Mouse (Mus musculus) midbrain, embryonic 14.5 days (tissue): ENCODE measurements around the gene Ift81. TPM values are rescaled to one million over a fixed set of nuclear protein-coding genes. Genes with fewer than 3 reads are reported as not detected.
"Not testable (repeated sequence)": the region's sequence is repeated elsewhere in the genome, so short reads cannot be mapped to it uniquely, and the experiment has no call there.

ENCODE experiments used
- ATAC-seq: fragments of 200-750 bp; cut with Nextera tagmentation; 2 replicates; pipeline ENCODE4 v1.8.0; 2017; ENCODE audit warnings: moderate number of reproducible peaks, moderate library complexity; ENCODE audit not compliant: low FRiP score, low TSS enrichment
- DNase-seq: peaks from one replicate; pipeline ENCODE4 v3.0.0-alpha.2; 2015
- H3K27ac ChIP-seq: fragments of 300-500 bp; sonication (generic); replicated peaks from 2 replicates; pipeline ENCODE4 v1.5.1; 2014; ENCODE audit warnings: mild to moderate bottlenecking, low read depth, low read length, moderate library complexity
- H3K27me3 ChIP-seq: fragments of 300-500 bp; sonication (generic); 2 replicates; pipeline ENCODE4 v1.6.1; 2014; ENCODE audit warnings: low read length, control low read depth, mixed read lengths; ENCODE audit not compliant: control insufficient read depth, insufficient read depth
- H3K36me3 ChIP-seq: fragments of 300-500 bp; sonication (generic); 2 replicates; pipeline ENCODE4 v1.6.1; 2014; ENCODE audit warnings: low read length, control low read depth; ENCODE audit not compliant: control insufficient read depth, insufficient read depth
- H3K4me1 ChIP-seq: fragments of 300-500 bp; sonication (generic); 2 replicates; pipeline ENCODE4 v1.6.1; 2014; ENCODE audit warnings: mild to moderate bottlenecking, antibody characterized with exemption, low read length, control low read depth; ENCODE audit not compliant: control insufficient read depth, insufficient read depth
- H3K4me2 ChIP-seq: fragments of 300-500 bp; sonication (generic); 2 replicates; pipeline ENCODE4 v1.6.1; 2014; ENCODE audit warnings: mild to moderate bottlenecking, low read length, moderate library complexity
- H3K4me3 ChIP-seq: fragments of 300-500 bp; sonication (generic); replicated peaks from 2 replicates; pipeline ENCODE4 v1.5.1; 2014; ENCODE audit warnings: low read depth, low read length
- H3K9ac ChIP-seq: fragments of 300-500 bp; sonication (generic); replicated peaks from 2 replicates; pipeline ENCODE4 v1.6.1; 2014; ENCODE audit warnings: mild to moderate bottlenecking, low read length, moderate library complexity
- H3K9me3 ChIP-seq: fragments of 300-500 bp; sonication (generic); 2 replicates; pipeline ENCODE4 v1.6.1; 2016; ENCODE audit warnings: low read length, control low read depth, mixed read lengths; ENCODE audit not compliant: control insufficient read depth
- WGBS: fragments of 180-500 bp; shearing (Covaris S2); extraction: QIAGEN DNeasy Blood & Tissue Kit; methylation state at CpG from one replicate; pipeline ENCODE4 v1.1.7; 2014; 5-methylcytosine and 5-hydroxymethylcytosine counted together
- polyA plus RNA-seq: library from polyadenylated mRNA; unstranded; fragments of >200 nt; fragmentation: Nextera tagmentation; extraction: Ambion mirVana; gene quantifications from 2 replicates; pipeline ENCODE4 v1.2.1, GENCODE M21; 2014

Ift81 gene
- polyA plus RNA-seq, 1 experiment from 2014 or later: 64.4 TPM

- WGBS: 84% methylated on average over 8 of the region's 8 CpGs
- no peak for ATAC-seq
Observed at GRCm38 (mm10) chr5:122649264-122649663, 34.9 kb upstream of the Ift81 start.

GRCm38 (mm10) chr5:122647952-122648374 is 33.6 kb upstream of the Ift81 start:
- WGBS: 95% methylated on average over 14 of the region's 14 CpGs
- not testable (repeated sequence) for H3K27ac ChIP-seq, H3K36me3 ChIP-seq, H3K4me1 ChIP-seq, ATAC-seq, DNase-seq, H3K4me3 ChIP-seq, H3K27me3 ChIP-seq, H3K9ac ChIP-seq, H3K4me2 ChIP-seq, H3K9me3 ChIP-seq

More at GRCm38 (mm10) chr5:122649264-122649663, 34.9 kb upstream of the Ift81 start:
- Histone ChIP-seq H3K4me2 (no peak overlapping the region), H3K27me3 (no peaks in the 10 kb centered on the region), H3K4me1 (peaks cover 21% of the 10 kb centered on the region), H3K36me3 (no peaks in the 10 kb centered on the region), H3K4me3 (no peak overlapping the region), H3K9ac (no peak overlapping the region), H3K9me3 (no peaks in the 10 kb centered on the region), H3K27ac (no peak overlapping the region)
- DNase-seq: no peak

GRCm38 (mm10) chr5:122647256-122647924 is 33.1 kb upstream of the Ift81 start:
- no peak overlapping the region for H3K9ac ChIP-seq

DNA sequence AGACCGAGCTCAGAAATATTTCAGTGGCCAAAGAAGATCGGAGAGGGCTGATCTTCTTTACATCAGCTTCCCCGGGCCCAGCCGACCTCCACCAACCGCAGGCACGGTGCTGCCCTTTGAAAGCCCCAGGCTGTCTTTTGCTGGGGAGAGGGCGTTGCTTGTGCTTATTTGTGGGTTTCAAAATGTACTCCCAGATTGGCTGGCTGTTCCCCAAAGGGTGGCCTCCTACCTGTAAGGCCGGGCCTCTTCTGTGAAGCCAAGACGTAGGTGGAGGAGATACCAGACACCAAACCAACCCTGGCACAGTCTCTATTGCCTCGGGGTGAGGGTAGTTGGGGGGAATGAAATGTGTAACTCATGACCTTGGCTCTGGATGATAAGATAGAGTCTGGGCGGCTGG is 31.7 kb upstream of the Ift81 start:
- DNase-seq: no peak
- H3K27ac ChIP-seq: no peak overlapping the region
- no peaks in the 10 kb centered on the region for H3K9me3 ChIP-seq
- no peaks in the 10 kb centered on the region for H3K27me3 ChIP-seq
- 90% methylated on average over 11 of the region's 11 CpGs for WGBS
- no peak overlapping the region for H3K9ac ChIP-seq
- H3K4me3 ChIP-seq: no peak overlapping the region
- no peaks in the 10 kb centered on the region for H3K4me1 ChIP-seq
- H3K4me2 ChIP-seq: no peak overlapping the region
- H3K36me3 ChIP-seq: no peaks in the 10 kb centered on the region
- no peak for ATAC-seq

More at GRCm38 (mm10) chr5:122647256-122647924, 33.1 kb upstream of the Ift81 start:
- ATAC-seq: no peak
- H3K27ac ChIP-seq: no peak overlapping the region
- H3K4me3 ChIP-seq: no peak overlapping the region
- peak; percentile 65 for DNase-seq
- H3K4me1 ChIP-seq: 0 out of 2 replicates have a peak, but pooled peaks cover 4% of the 10 kb centered on the region
- H3K9me3 ChIP-seq: no peaks in the 10 kb centered on the region
- H3K27me3 ChIP-seq: no peaks in the 10 kb centered on the region
- H3K4me2 ChIP-seq: no peak overlapping the region
- 51% methylated on average over 9 of the region's 9 CpGs for WGBS
- H3K36me3 ChIP-seq: no peaks in the 10 kb centered on the region

GRCm38 (mm10) chr5:122645290-122645689 is 31.0 kb upstream of the Ift81 start:
- no peaks in the 10 kb centered on the region for H3K36me3 ChIP-seq
- no peaks in the 10 kb centered on the region for H3K27me3 ChIP-seq
- 91% methylated on average over 6 of the region's 6 CpGs for WGBS
- no peaks in the 10 kb centered on the region for H3K4me1 ChIP-seq
- H3K4me3 ChIP-seq: no peak overlapping the region
- no peak overlapping the region for H3K9ac ChIP-seq
- no peak overlapping the region for H3K4me2 ChIP-seq
- no peak overlapping the region for H3K27ac ChIP-seq
- H3K9me3 ChIP-seq: no peaks in the 10 kb centered on the region
- DNase-seq (no peak), ATAC-seq (no peak)

- Histone ChIP-seq H3K4me1 (no peaks in the 10 kb centered on the region), H3K36me3 (no peaks in the 10 kb centered on the region), H3K27me3 (no peaks in the 10 kb centered on the region), H3K4me2 (peak overlapping the region; percentile 5; the same call in 1 of the 2 replicates), H3K27ac (peak overlapping the region; percentile 53; the same call in 1 of the 2 replicates), H3K9me3 (no peaks in the 10 kb centered on the region), H3K9ac (no peak overlapping the region), H3K4me3 (no peak overlapping the region)
- WGBS: 77% methylated on average over 15 of the region's 15 CpGs
- DNase-seq (no peak), ATAC-seq (no peak)
Observed at GRCm38 (mm10) chr5:122644111-122644607, 29.8 kb upstream of the Ift81 start.

GRCm38 (mm10) chr5:122643701-122644100 is 29.4 kb upstream of the Ift81 start, which contains the start of gene P2rx7:
TSS of gene P2rx7 (plus strand) at chr5:122643911.
- Histone ChIP-seq H3K9me3 (no peaks in the 10 kb centered on the region), H3K4me3 (no peak within 1 kb of the TSS), H3K9ac (no peak within 1 kb of the TSS), H3K27me3 (no peaks in the 10 kb centered on the region), H3K4me2 (peak within 1 kb of the TSS; percentile 5; the same call in 1 of the 2 replicates), H3K36me3 (no peaks in the 10 kb centered on the region), H3K4me1 (no peaks in the 10 kb centered on the region), H3K27ac (peak within 1 kb of the TSS; percentile 53)
- DNase-seq: peak; percentile 43
- 67% methylated on average over 12 of the region's 12 CpGs for WGBS
- ATAC-seq: no peak

GRCm38 (mm10) chr5:122639986-122640385 is 25.7 kb upstream of the Ift81 start:
- Histone ChIP-seq H3K9ac (no peak overlapping the region), H3K27ac (no peak overlapping the region)
- 93% methylated on average over 5 of the region's 5 CpGs for WGBS

DNA sequence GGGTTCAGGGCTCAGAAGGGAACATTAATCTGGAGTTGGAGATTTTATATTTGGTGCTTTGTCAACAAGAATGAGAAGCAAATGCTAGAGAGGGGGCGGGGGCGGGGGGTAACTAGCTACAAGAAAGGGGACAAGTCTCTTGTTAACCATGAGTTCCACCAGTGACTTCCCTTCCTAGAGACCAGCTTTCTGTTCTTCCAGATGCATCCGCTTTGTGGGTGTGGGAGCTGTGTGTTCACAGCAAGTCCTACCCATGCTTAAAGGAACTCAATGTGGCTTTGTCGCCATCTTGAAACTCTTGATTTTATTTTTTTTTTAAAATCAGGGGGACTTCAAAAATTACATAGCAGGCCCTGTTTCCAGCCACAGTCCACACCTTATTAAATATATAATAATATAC is 25.2 kb upstream of the Ift81 start:
- Histone ChIP-seq H3K9me3 (no peaks in the 10 kb centered on the region), H3K27ac (no peak overlapping the region), H3K27me3 (no peaks in the 10 kb centered on the region), H3K4me3 (no peak overlapping the region), H3K36me3 (no peaks in the 10 kb centered on the region), H3K9ac (no peak overlapping the region), H3K4me1 (no peaks in the 10 kb centered on the region), H3K4me2 (no peak overlapping the region)
- 94% methylated on average over 4 of the region's 4 CpGs for WGBS
- ATAC-seq (no peak), DNase-seq (no peak)

More at GRCm38 (mm10) chr5:122639986-122640385, 25.7 kb upstream of the Ift81 start:
- no peaks in the 10 kb centered on the region for H3K9me3 ChIP-seq
- no peak for ATAC-seq
- no peak overlapping the region for H3K4me3 ChIP-seq
- no peak for DNase-seq
- H3K4me2 ChIP-seq: no peak overlapping the region
- no peaks in the 10 kb centered on the region for H3K4me1 ChIP-seq
- no peaks in the 10 kb centered on the region for H3K27me3 ChIP-seq
- H3K36me3 ChIP-seq: no peaks in the 10 kb centered on the region
